9 mouse cellular contexts compared by ENCODE assay signal in the genomic region with DNA sequence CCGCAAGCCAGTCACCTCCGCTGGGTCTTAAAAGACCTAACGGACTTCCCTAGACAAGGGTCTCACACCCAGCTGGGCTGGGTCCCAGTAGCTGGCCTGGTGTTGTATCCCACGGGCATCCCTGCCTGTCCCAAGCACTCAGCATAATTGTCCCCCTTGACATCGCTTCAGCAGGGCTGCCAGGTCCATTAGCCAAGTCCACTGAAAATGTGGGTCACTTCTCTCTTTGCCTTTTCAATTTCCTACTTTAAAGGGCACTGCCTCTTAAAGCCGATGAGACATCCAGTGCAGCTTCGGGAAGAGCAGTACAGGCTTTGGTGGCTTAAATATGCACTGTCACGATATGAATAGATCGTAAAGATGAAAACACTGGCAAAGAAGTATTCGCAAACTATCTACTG. TPM values are rescaled to one million over a fixed set of nuclear protein-coding genes. Genes with fewer than 3 reads are reported as not detected.
DNase-seq lines count a peak whose midpoint lies in the region; ATAC-seq and TF ChIP-seq lines count a peak whose summit lies in the region.
"Had no signal": no experiment of that assay in that cellular context is flagged by ENCODE, and none has a peak within 500 bp of the region (broad histone marks: within the 10 kb centered on the region; RNA-seq: fewer than 3 reads in every experiment).

No protein-coding gene starts in this region.

- peak overlapping the region; percentile 38 for H3K4me2 ChIP-seq in forebrain, postnatal 0 days (ENCODE audit: low read depth)
- H3K4me2 ChIP-seq in midbrain, embryonic 14.5 days (ENCODE audit: low read length) = peak overlapping the region; percentile 32

- H3K9ac ChIP-seq in forebrain, postnatal 0 days = peak overlapping the region; percentile 22; the same call in 1 of the 2 replicates
- no peak overlapping the region for H3K9ac ChIP-seq in midbrain, embryonic 14.5 days (replicated peaks; ENCODE audit: low read length)
- H3K9ac ChIP-seq: liver, embryonic 14.5 days had no signal

- no peak for TF ChIP-seq CTCF in forebrain, postnatal 0 days (IDR thresholded peaks at IDR 0.05; ENCODE audit: low read depth)

- no peaks in the 10 kb centered on the region for H3K9me3 ChIP-seq in forebrain, postnatal 0 days (ENCODE audit: low read length)
- no peaks in the 10 kb centered on the region for H3K9me3 ChIP-seq in midbrain, embryonic 14.5 days (ENCODE audit: control insufficient read depth, low read length)

- H3K36me3 ChIP-seq in forebrain, postnatal 0 days (ENCODE audit: insufficient read depth) = no peaks in the 10 kb centered on the region
- H3K36me3 ChIP-seq in midbrain, embryonic 14.5 days (ENCODE audit: control insufficient read depth, insufficient read depth, low read length) = no peaks in the 10 kb centered on the region

- H3K27me3 ChIP-seq in forebrain, postnatal 0 days (ENCODE audit: insufficient read depth, low read length) = no peaks in the 10 kb centered on the region
- no peaks in the 10 kb centered on the region for H3K27me3 ChIP-seq in midbrain, embryonic 14.5 days (ENCODE audit: control insufficient read depth, insufficient read depth, low read length)

- WGBS in forebrain, postnatal 0 days = 38% methylated on average over 10 of the region's 10 CpGs
- WGBS in midbrain, embryonic 14.5 days = 64% methylated on average over 10 of the region's 10 CpGs

- DNase-seq in layer of hippocampus, adult 9-11 months = peak; percentile 25
- DNase-seq in layer of hippocampus, adult 9-10 months (ENCODE audit: low spot score) = no peak
- DNase-seq in cerebellum, adult 9-10 months = peak; percentile 66
- no peak for DNase-seq in forebrain, postnatal 0 days
- DNase-seq in midbrain, embryonic 14.5 days = no peak
- DNase-seq in testis, postnatal 14 days (ENCODE audit: low spot score) = no peak
- no peak for DNase-seq in embryo, embryonic 10 days (ENCODE audit: low spot score)
- no peak for DNase-seq in lung, adult 18-20 months

- ATAC-seq in forebrain, postnatal 0 days = peak; percentile 74
- no peak for ATAC-seq in midbrain, embryonic 14.5 days (ENCODE audit: low FRiP score, low TSS enrichment)

- no peak overlapping the region for H3K4me3 ChIP-seq in forebrain, postnatal 0 days (ENCODE audit: low read depth, low read length)
- H3K4me3 ChIP-seq in midbrain, embryonic 14.5 days (replicated peaks; ENCODE audit: low read depth, low read length) = no peak overlapping the region

- H3K4me1 ChIP-seq in forebrain, postnatal 0 days (ENCODE audit: insufficient read depth) = peaks cover 6% of the 10 kb centered on the region; the same call in 1 of the 2 replicates
- no peaks in the 10 kb centered on the region for H3K4me1 ChIP-seq in midbrain, embryonic 14.5 days (ENCODE audit: control insufficient read depth, insufficient read depth, low read length)

- peak overlapping the region; percentile 42; the same call in 1 of the 2 replicates for H3K27ac ChIP-seq in forebrain, postnatal 0 days (ENCODE audit: low read depth, low read length)
- H3K27ac ChIP-seq in midbrain, embryonic 14.5 days (replicated peaks; ENCODE audit: low read depth, low read length) = no peak overlapping the region
- H3K27ac ChIP-seq: liver, embryonic 14.5 days had no signal

RNA-seq across cellular contexts. Expression of a gene that starts 7.6 kb away (rescaled TPM):
- total RNA-seq in forebrain, postnatal 0 days (2014; rRNA removed) = 40.4 and 43.9 TPM in 2 replicates
- 35.5 and 43.6 TPM in 2 replicates for polyA plus RNA-seq in forebrain, postnatal 0 days (2015; fragmentation: Nextera tagmentation; extraction: Ambion mirVana)
- polyA plus RNA-seq in midbrain, embryonic 14.5 days (2014; fragmentation: Nextera tagmentation; extraction: Ambion mirVana) = 34.6 and 36.5 TPM in 2 replicates

Comparison
In these comparisons a context has a peak if more than half of its experiments do, and no peak if none do; other contexts are left out.
1. DNase-seq: peak in layer of hippocampus, adult 9-11 months (single experiment) and cerebellum, adult 9-10 months (single experiment); none in layer of hippocampus, adult 9-10 months (single experiment), forebrain, postnatal 0 days (single experiment), midbrain, embryonic 14.5 days (single experiment), testis, postnatal 14 days (single experiment), embryo, embryonic 10 days (single experiment) and lung, adult 18-20 months (0 of 2).